8 mouse cellular contexts compared by ENCODE assay signal in genomic region chr17:25830806-25831431, GRCm38 (mm10). TPM values are rescaled to one million over a fixed set of nuclear protein-coding genes. Genes with fewer than 3 reads are reported as not detected.
DNase-seq lines count a peak whose midpoint lies in the region; ATAC-seq and TF ChIP-seq lines count a peak whose summit lies in the region.

No protein-coding gene starts in this region.

- no peak for TF ChIP-seq EP300 in heart, postnatal 0 days (IDR thresholded peaks at IDR 0.05; ENCODE audit: low read depth)

- no peak overlapping the region for H3K27ac ChIP-seq in heart, postnatal 0 days (ENCODE audit: low read depth)
- H3K27ac ChIP-seq in embryonic facial prominence, embryonic 12.5 days, result 0 out of 2 replicates have a peak overlapping the region, but pooled peaks have one; percentile 18
- H3K27ac ChIP-seq in hindbrain, embryonic 15.5 days (replicated peaks), result no peak overlapping the region
- no peak overlapping the region for H3K27ac ChIP-seq in midbrain, embryonic 12.5 days (replicated peaks)

- H3K27me3 ChIP-seq in heart, postnatal 0 days (ENCODE audit: control insufficient read depth, insufficient read depth, low read length), result no peaks in the 10 kb centered on the region
- H3K27me3 ChIP-seq in embryonic facial prominence, embryonic 12.5 days, result no peaks in the 10 kb centered on the region
- no peaks in the 10 kb centered on the region for H3K27me3 ChIP-seq in hindbrain, embryonic 15.5 days
- H3K27me3 ChIP-seq in midbrain, embryonic 12.5 days, result no peaks in the 10 kb centered on the region

- peak overlapping the region; percentile 81; the same call in 1 of the 2 replicates for H3K4me2 ChIP-seq in heart, postnatal 0 days (ENCODE audit: low read depth, low read length)
- H3K4me2 ChIP-seq in embryonic facial prominence, embryonic 12.5 days (replicated peaks), result peak overlapping the region; percentile 79
- H3K4me2 ChIP-seq in hindbrain, embryonic 15.5 days, result peak overlapping the region; percentile 92
- H3K4me2 ChIP-seq in midbrain, embryonic 12.5 days (replicated peaks), result peak overlapping the region; percentile 96

- no peak overlapping the region for H3K9ac ChIP-seq in heart, postnatal 0 days (replicated peaks; ENCODE audit: low read depth, low read length)
- H3K9ac ChIP-seq in embryonic facial prominence, embryonic 12.5 days, result peak overlapping the region; percentile 17; the same call in 1 of the 2 replicates
- H3K9ac ChIP-seq in hindbrain, embryonic 15.5 days, result 0 out of 2 replicates have a peak overlapping the region, but pooled peaks have one; percentile 70
- no peak overlapping the region for H3K9ac ChIP-seq in midbrain, embryonic 12.5 days (replicated peaks)

- WGBS in heart, postnatal 0 days, result 80% methylated on average over 14 of the region's 14 CpGs
- 82% methylated on average over 14 of the region's 14 CpGs for WGBS in embryonic facial prominence, embryonic 12.5 days
- 88% methylated on average over 14 of the region's 14 CpGs for WGBS in hindbrain, embryonic 15.5 days
- WGBS in midbrain, embryonic 12.5 days, result 88% methylated on average over 14 of the region's 14 CpGs

- no peak for ATAC-seq in heart, postnatal 0 days (ENCODE audit: insufficient read depth, low read depth)
- no peak for ATAC-seq in embryonic facial prominence, embryonic 12.5 days (ENCODE audit: insufficient number of reproducible peaks, insufficient read depth, low FRiP score, low TSS enrichment)
- no peak for ATAC-seq in hindbrain, embryonic 15.5 days (ENCODE audit: low FRiP score, low read depth)
- no peak for ATAC-seq in midbrain, embryonic 12.5 days (ENCODE audit: low FRiP score, low read depth)
- ATAC-seq in frontal cortex, adult (ENCODE audit: low TSS enrichment), result no peak

- no peaks in the 10 kb centered on the region for H3K9me3 ChIP-seq in heart, postnatal 0 days (replicated peaks; ENCODE audit: control insufficient read depth, low read length)
- no peaks in the 10 kb centered on the region for H3K9me3 ChIP-seq in embryonic facial prominence, embryonic 12.5 days
- H3K9me3 ChIP-seq in hindbrain, embryonic 15.5 days, result no peaks in the 10 kb centered on the region
- H3K9me3 ChIP-seq in midbrain, embryonic 12.5 days, result no peaks in the 10 kb centered on the region

- no peak overlapping the region for H3K4me3 ChIP-seq in heart, postnatal 0 days (ENCODE audit: low read depth, low read length)
- peak overlapping the region; percentile 69 for H3K4me3 ChIP-seq in embryonic facial prominence, embryonic 12.5 days
- peak overlapping the region; percentile 57; the same call in 1 of the 2 replicates for H3K4me3 ChIP-seq in hindbrain, embryonic 15.5 days
- H3K4me3 ChIP-seq in midbrain, embryonic 12.5 days, result peak overlapping the region; percentile 77; the same call in 1 of the 2 replicates

- peaks cover 40% of the 10 kb centered on the region for H3K4me1 ChIP-seq in heart, postnatal 0 days (ENCODE audit: control insufficient read depth, insufficient read depth)
- peaks cover 60% of the 10 kb centered on the region for H3K4me1 ChIP-seq in embryonic facial prominence, embryonic 12.5 days
- H3K4me1 ChIP-seq in hindbrain, embryonic 15.5 days (replicated peaks), result peaks cover 84% of the 10 kb centered on the region
- H3K4me1 ChIP-seq in midbrain, embryonic 12.5 days, result peaks cover 63% of the 10 kb centered on the region

- no peak for DNase-seq in heart, postnatal 0 days (ENCODE audit: low spot score)
- DNase-seq in heart, adult 9 months (ENCODE audit: low spot score in 2 of 2), result no peak
- no peak for DNase-seq in thymus, postnatal 25 days
- no peak for DNase-seq in left cerebral cortex, postnatal 10 days (ENCODE audit: extremely low spot score in 1 of 2, low spot score in 2 of 2)

- TF ChIP-seq CTCF in heart, postnatal 0 days (IDR thresholded peaks at IDR 0.05; ENCODE audit: low read depth), result no peak

- peaks cover 32% of the 10 kb centered on the region for H3K36me3 ChIP-seq in heart, postnatal 0 days (replicated peaks; ENCODE audit: control insufficient read depth, insufficient read depth, low read length)
- H3K36me3 ChIP-seq in embryonic facial prominence, embryonic 12.5 days, result peaks cover 53% of the 10 kb centered on the region
- H3K36me3 ChIP-seq in hindbrain, embryonic 15.5 days, result peaks cover 28% of the 10 kb centered on the region
- peaks cover 46% of the 10 kb centered on the region for H3K36me3 ChIP-seq in midbrain, embryonic 12.5 days

- intact Hi-C loops in left cerebral cortex, postnatal 10 days (cut with DNase I), result no loop called here

RNA-seq across cellular contexts. Expression of gene Jmjd8, which starts 2.3 kb away (rescaled TPM):
- total RNA-seq in heart, postnatal 0 days (2014; rRNA removed; ENCODE audit: low replicate concordance), result 32.2 and 34.6 TPM in 2 replicates
- 26.1 and 26.2 TPM in 2 replicates for polyA plus RNA-seq in heart, postnatal 0 days (2015; fragmentation: Nextera tagmentation; extraction: Ambion mirVana)
- 53.9 and 57.0 TPM in 2 replicates for polyA plus RNA-seq in embryonic facial prominence, embryonic 12.5 days (2016; fragmentation: Nextera tagmentation; extraction: Ambion mirVana)
- polyA plus RNA-seq in hindbrain, embryonic 15.5 days (2015; fragmentation: Nextera tagmentation; extraction: Ambion mirVana), result 51.1 and 55.0 TPM in 2 replicates
- 70.7 and 71.1 TPM in 2 replicates for polyA plus RNA-seq in midbrain, embryonic 12.5 days (2016; fragmentation: Nextera tagmentation; extraction: Ambion mirVana)
- total RNA-seq in left cerebral cortex, postnatal 10 days (2021), result 10 to 100 TPM; 59.9 to 61.5 TPM

RNA-seq across cellular contexts. Expression of gene Stub1, which starts 2.3 kb away (rescaled TPM):
- 115 and 154 TPM in 2 replicates for total RNA-seq in heart, postnatal 0 days (2014; rRNA removed; ENCODE audit: low replicate concordance)
- 212 and 219 TPM in 2 replicates for polyA plus RNA-seq in heart, postnatal 0 days (2015; fragmentation: Nextera tagmentation; extraction: Ambion mirVana)
- 334 and 338 TPM in 2 replicates for polyA plus RNA-seq in embryonic facial prominence, embryonic 12.5 days (2016; fragmentation: Nextera tagmentation; extraction: Ambion mirVana)
- 358 and 382 TPM in 2 replicates for polyA plus RNA-seq in hindbrain, embryonic 15.5 days (2015; fragmentation: Nextera tagmentation; extraction: Ambion mirVana)
- 277 and 283 TPM in 2 replicates for polyA plus RNA-seq in midbrain, embryonic 12.5 days (2016; fragmentation: Nextera tagmentation; extraction: Ambion mirVana)
- total RNA-seq in left cerebral cortex, postnatal 10 days (2021), result 100 to 1,000 TPM; 168 to 171 TPM

RNA-seq across cellular contexts. Expression of gene Rhbdl1, which starts 6.2 kb away (rescaled TPM):
- total RNA-seq in heart, postnatal 0 days (2014; rRNA removed; ENCODE audit: low replicate concordance), result 1.7 and 2.3 TPM in 2 replicates
- 1.7 and 2.2 TPM in 2 replicates for polyA plus RNA-seq in heart, postnatal 0 days (2015; fragmentation: Nextera tagmentation; extraction: Ambion mirVana)
- 1.2 and 1.6 TPM in 2 replicates for polyA plus RNA-seq in embryonic facial prominence, embryonic 12.5 days (2016; fragmentation: Nextera tagmentation; extraction: Ambion mirVana)
- polyA plus RNA-seq in hindbrain, embryonic 15.5 days (2015; fragmentation: Nextera tagmentation; extraction: Ambion mirVana), result 51.9 and 56.8 TPM in 2 replicates
- polyA plus RNA-seq in midbrain, embryonic 12.5 days (2016; fragmentation: Nextera tagmentation; extraction: Ambion mirVana), result 5.8 and 6.0 TPM in 2 replicates
- 10 to 100 TPM; 84.5 to 94.2 TPM for total RNA-seq in left cerebral cortex, postnatal 10 days (2021)

RNA-seq across cellular contexts. Expression of gene Wdr24, which starts 7.5 kb away (rescaled TPM):
- total RNA-seq in heart, postnatal 0 days (2014; rRNA removed; ENCODE audit: low replicate concordance), result 13.3 and 20.8 TPM in 2 replicates
- 9.6 and 10.5 TPM in 2 replicates for polyA plus RNA-seq in heart, postnatal 0 days (2015; fragmentation: Nextera tagmentation; extraction: Ambion mirVana)
- 26.0 and 29.6 TPM in 2 replicates for polyA plus RNA-seq in embryonic facial prominence, embryonic 12.5 days (2016; fragmentation: Nextera tagmentation; extraction: Ambion mirVana)
- polyA plus RNA-seq in hindbrain, embryonic 15.5 days (2015; fragmentation: Nextera tagmentation; extraction: Ambion mirVana), result 27.3 and 28.2 TPM in 2 replicates
- 28.3 and 28.5 TPM in 2 replicates for polyA plus RNA-seq in midbrain, embryonic 12.5 days (2016; fragmentation: Nextera tagmentation; extraction: Ambion mirVana)
- total RNA-seq in left cerebral cortex, postnatal 10 days (2021), result 10 to 100 TPM; 20.4 to 24.6 TPM

RNA-seq across cellular contexts. Expression of gene Gm20683, which starts 10.6 kb away (rescaled TPM):
- total RNA-seq in heart, postnatal 0 days (2014; rRNA removed; ENCODE audit: low replicate concordance), result 3.8 TPM in 1 of 2 replicates, not detected in the other
- polyA plus RNA-seq in heart, postnatal 0 days (2015; fragmentation: Nextera tagmentation; extraction: Ambion mirVana), result 1.5 and 1.8 TPM in 2 replicates
- 1.5 and 2.4 TPM in 2 replicates for polyA plus RNA-seq in embryonic facial prominence, embryonic 12.5 days (2016; fragmentation: Nextera tagmentation; extraction: Ambion mirVana)
- 13.8 and 14.0 TPM in 2 replicates for polyA plus RNA-seq in hindbrain, embryonic 15.5 days (2015; fragmentation: Nextera tagmentation; extraction: Ambion mirVana)
- polyA plus RNA-seq in midbrain, embryonic 12.5 days (2016; fragmentation: Nextera tagmentation; extraction: Ambion mirVana), result 2.5 and 3.7 TPM in 2 replicates
- total RNA-seq in left cerebral cortex, postnatal 10 days (2021), result 10 to 100 TPM; 28.7 to 29.9 TPM

Comparison
In these comparisons a context has a peak if more than half of its experiments do, and no peak if none do; other contexts are left out.
1. H3K9ac ChIP-seq: peak in embryonic facial prominence, embryonic 12.5 days (single experiment) and hindbrain, embryonic 15.5 days (single experiment); none in heart, postnatal 0 days (single experiment) and midbrain, embryonic 12.5 days (single experiment).
2. Peak in every context shown above with its lines, with median percentiles within 50 percentile points of each other: H3K4me2 ChIP-seq.